Mouse (Mus musculus) skeletal muscle tissue, adult 2 months (tissue): ENCODE results near the gene Hipk2.
A peak's percentile ranks its signal among the peaks of the same experiment; 100 is the strongest.

Experiments used
- DNase-seq: peaks from one replicate; pipeline ENCODE4 v3.0.0-alpha.2; 2012; ENCODE audit warnings: low read depth, low spot score

The Hipk2 gene

GRCm38 (mm10) chr6:38902820-38903439 lies 27.0 kb upstream of the Hipk2 start:
- DNase-seq = no peak

- no peak for DNase-seq
Measured at GRCm38 (mm10) chr6:38901636-38902035, 25.7 kb upstream of the Hipk2 start.

- no peak for DNase-seq
Measured at GRCm38 (mm10) chr6:38901152-38901551, 25.2 kb upstream of the Hipk2 start.

GRCm38 (mm10) chr6:38900479-38901126 lies 24.6 kb upstream of the Hipk2 start:
- no peak for DNase-seq

- DNase-seq = no peak
Measured at GRCm38 (mm10) chr6:38900073-38900472, 24.1 kb upstream of the Hipk2 start.

GRCm38 (mm10) chr6:38893615-38894014 lies 17.6 kb upstream of the Hipk2 start:
- DNase-seq = no peak

GRCm38 (mm10) chr6:38892017-38892416 lies 16.1 kb upstream of the Hipk2 start:
- DNase-seq = no peak

GRCm38 (mm10) chr6:38889156-38889555 lies 13.2 kb upstream of the Hipk2 start:
- DNase-seq = no peak

- DNase-seq = no peak
Measured at GRCm38 (mm10) chr6:38887436-38887835, 11.5 kb upstream of the Hipk2 start.

GRCm38 (mm10) chr6:38885132-38885531 lies 9.2 kb upstream of the Hipk2 start:
- no peak for DNase-seq

GRCm38 (mm10) chr6:38884482-38884881 lies 8.5 kb upstream of the Hipk2 start:
- DNase-seq = no peak

- DNase-seq = no peak
Measured at GRCm38 (mm10) chr6:38882728-38883171, 6.8 kb upstream of the Hipk2 start.

- DNase-seq = no peak
Measured at GRCm38 (mm10) chr6:38881975-38882374, 6.0 kb upstream of the Hipk2 start.

GRCm38 (mm10) chr6:38881468-38881867 lies 5.5 kb upstream of the Hipk2 start:
- DNase-seq = no peak

- DNase-seq = no peak
Measured at GRCm38 (mm10) chr6:38877674-38878073, 1.7 kb upstream of the Hipk2 start.

- no peak for DNase-seq
Measured at GRCm38 (mm10) chr6:38875258-38876070, 501 bp downstream of the Hipk2 start, which contains the start of gene Tbxas1. Tbxas1 (plus strand) TSS chr6:38875404.

GRCm38 (mm10) chr6:38874565-38875257 lies 1.3 kb downstream of the Hipk2 start:
- no peak for DNase-seq

- peak; percentile 35 for DNase-seq
Measured at GRCm38 (mm10) chr6:38874035-38874434, 1.9 kb downstream of the Hipk2 start.

GRCm38 (mm10) chr6:38873316-38873715 lies 2.6 kb downstream of the Hipk2 start:
- no peak for DNase-seq

GRCm38 (mm10) chr6:38871051-38871450 lies 4.9 kb downstream of the Hipk2 start:
- no peak for DNase-seq

- no peak for DNase-seq
Measured at GRCm38 (mm10) chr6:38870070-38870469, 5.9 kb downstream of the Hipk2 start.

GRCm38 (mm10) chr6:38868974-38869373 lies 7.0 kb downstream of the Hipk2 start:
- no peak for DNase-seq
